Mouse (Mus musculus) heart, embryonic 15.5 days (tissue): Measurements from ENCODE around the gene Trim63. TPM values are rescaled to one million over a fixed set of nuclear protein-coding genes. Genes with fewer than 3 reads are reported as not detected.

Experiments
- ATAC-seq: fragments of 200-750 bp; cut with Nextera tagmentation; replicated peaks from 2 replicates; pipeline ENCODE4 v1.8.0; 2017; ENCODE audit warnings: low read depth, moderate TSS enrichment; ENCODE audit not compliant: insufficient number of reproducible peaks, insufficient read depth, low FRiP score
- H3K27ac ChIP-seq: fragments of 300-500 bp; sonication (generic); 2 replicates; pipeline ENCODE4 v1.5.1; 2015; ENCODE audit warnings: mild to moderate bottlenecking, inconsistent platforms
- H3K27me3 ChIP-seq: fragments of 300-500 bp; sonication (generic); 2 replicates; pipeline ENCODE4 v1.6.1; 2015; ENCODE audit warnings: inconsistent platforms
- H3K36me3 ChIP-seq: fragments of 300-500 bp; sonication (generic); 2 replicates; pipeline ENCODE4 v1.6.1; 2015; ENCODE audit warnings: mild to moderate bottlenecking, inconsistent platforms
- H3K4me1 ChIP-seq: fragments of 300-500 bp; sonication (generic); replicated peaks from 2 replicates; pipeline ENCODE4 v1.6.1; 2015; ENCODE audit warnings: inconsistent platforms
- H3K4me2 ChIP-seq: fragments of 300-500 bp; sonication (generic); 2 replicates; pipeline ENCODE4 v1.6.1; 2015; ENCODE audit warnings: inconsistent platforms, mild to moderate bottlenecking, moderate library complexity
- H3K4me3 ChIP-seq: fragments of 300-500 bp; sonication (generic); 2 replicates; pipeline ENCODE4 v1.5.1; 2015; ENCODE audit warnings: mild to moderate bottlenecking, inconsistent platforms
- H3K9ac ChIP-seq: fragments of 300-500 bp; sonication (generic); 2 replicates; pipeline ENCODE4 v1.6.1; 2015; ENCODE audit warnings: mild to moderate bottlenecking, inconsistent platforms
- H3K9me3 ChIP-seq: fragments of 300-500 bp; sonication (generic); replicated peaks from 2 replicates; pipeline ENCODE4 v1.6.1; 2016; ENCODE audit warnings: inconsistent platforms
- WGBS: fragments of 180-500 bp; shearing (Covaris S2); methylation state at CpG from one replicate; pipeline ENCODE4 v1.1.7; 2015; ENCODE audit warnings: mixed read lengths; 5-methylcytosine and 5-hydroxymethylcytosine counted together
- polyA plus RNA-seq: library from polyadenylated mRNA; unstranded; fragments of >200 nt; fragmentation: Nextera tagmentation; extraction: Ambion mirVana; gene quantifications from 2 replicates; pipeline ENCODE4 v1.2.1, GENCODE M21; 2015

The Trim63 gene
- polyA plus RNA-seq, 1 experiment from 2014 or later = 156 TPM

DNA sequence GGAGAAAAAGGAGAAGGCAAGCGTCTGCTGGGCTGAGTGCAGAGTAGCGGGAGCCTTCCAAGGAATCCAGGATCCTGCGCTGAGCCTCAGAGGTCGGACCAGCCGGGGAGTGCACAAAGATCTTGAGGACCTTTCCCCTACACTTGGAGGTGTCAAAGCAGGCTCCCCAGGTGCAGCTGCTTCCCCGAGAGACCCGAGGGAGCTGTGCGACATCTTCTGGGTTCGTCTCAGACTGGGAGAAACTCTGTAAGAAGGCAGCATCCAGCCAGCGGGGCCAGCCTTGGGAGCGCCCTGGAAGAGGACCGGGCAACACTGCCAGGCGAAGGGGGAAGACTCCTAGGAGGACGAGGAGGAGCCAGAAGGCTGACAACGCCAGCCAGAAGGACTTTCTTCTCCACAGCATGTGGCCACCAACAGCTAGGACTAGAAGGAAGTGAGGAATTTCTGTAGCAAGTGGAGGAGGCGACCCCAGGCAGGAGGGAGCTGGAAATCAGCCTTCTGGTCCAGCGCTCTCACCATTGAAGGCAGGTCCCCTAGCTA lies 56.5 kb downstream of the Trim63 start:
- H3K4me2 ChIP-seq = peak overlapping the region; percentile 92
- WGBS = under 1% methylated on average over 17 of the region's 17 CpGs
- ATAC-seq = no peak
- H3K36me3 ChIP-seq = no peaks in the 10 kb centered on the region
- H3K27ac ChIP-seq = no peak overlapping the region
- H3K9ac ChIP-seq = peak overlapping the region; percentile 36; the same call in 1 of the 2 replicates
- H3K9me3 ChIP-seq = no peaks in the 10 kb centered on the region
- peaks cover 25% of the 10 kb centered on the region for H3K4me1 ChIP-seq
- H3K4me3 ChIP-seq = peak overlapping the region; percentile 61
- peaks cover 32% of the 10 kb centered on the region for H3K27me3 ChIP-seq

DNA sequence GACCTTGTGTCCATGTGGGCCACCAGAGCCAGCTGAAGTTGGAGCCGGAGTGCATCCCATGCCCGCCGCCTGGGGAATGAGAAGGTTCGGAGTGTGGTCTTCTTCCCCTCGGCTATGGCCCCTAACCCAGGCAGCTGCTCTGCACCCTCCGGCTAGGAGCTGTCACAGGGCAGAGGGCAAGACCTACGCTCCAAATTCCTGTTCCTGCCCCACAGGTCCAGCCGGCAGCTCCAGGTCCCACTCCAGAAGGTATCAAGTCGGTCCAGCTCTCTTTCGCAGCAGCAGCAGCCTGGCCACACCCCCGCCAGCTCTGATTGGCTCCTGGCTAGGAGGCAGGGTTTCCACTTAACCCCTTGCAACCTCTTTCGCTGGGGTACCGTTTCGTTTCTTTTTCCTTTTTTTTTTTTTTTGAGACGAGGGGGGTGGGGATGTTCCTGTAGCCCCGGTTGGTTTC lies 57.4 kb downstream of the Trim63 start:
- WGBS = 2% methylated on average over 16 of the region's 16 CpGs
- no peaks in the 10 kb centered on the region for H3K36me3 ChIP-seq
- peak overlapping the region; percentile 61 for H3K4me3 ChIP-seq
- peaks cover 25% of the 10 kb centered on the region for H3K4me1 ChIP-seq
- H3K27me3 ChIP-seq = peaks cover 32% of the 10 kb centered on the region
- ATAC-seq = peak; percentile 54
- H3K9me3 ChIP-seq = no peaks in the 10 kb centered on the region
- H3K27ac ChIP-seq = peak overlapping the region; percentile 26; the same call in 1 of the 2 replicates
- peak overlapping the region; percentile 92 for H3K4me2 ChIP-seq
- peak overlapping the region; percentile 36; the same call in 1 of the 2 replicates for H3K9ac ChIP-seq

DNA sequence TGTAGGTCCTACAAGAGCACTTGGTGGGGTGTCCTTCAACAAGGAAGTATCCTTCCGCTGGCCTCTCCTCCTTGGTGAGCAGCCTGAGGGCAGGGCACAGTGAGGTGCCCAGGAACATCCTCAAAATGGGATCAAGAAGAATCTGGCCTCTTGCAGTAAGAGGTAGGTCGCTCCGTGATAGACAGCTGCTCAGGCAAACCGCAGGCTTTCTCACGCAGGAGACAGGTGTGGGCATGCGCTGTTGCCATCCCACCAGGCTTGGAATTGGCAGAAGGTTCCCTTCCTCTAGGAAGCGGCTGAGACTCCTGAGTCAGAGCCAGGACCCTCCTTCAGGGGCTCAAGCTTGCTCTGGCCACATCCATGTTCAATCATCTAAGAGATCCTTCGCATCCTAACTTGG lies 58.4 kb downstream of the Trim63 start:
- 86% methylated on average over 8 of the region's 8 CpGs for WGBS
- Histone ChIP-seq H3K4me2 (no peak overlapping the region), H3K27ac (no peak overlapping the region)

DNA sequence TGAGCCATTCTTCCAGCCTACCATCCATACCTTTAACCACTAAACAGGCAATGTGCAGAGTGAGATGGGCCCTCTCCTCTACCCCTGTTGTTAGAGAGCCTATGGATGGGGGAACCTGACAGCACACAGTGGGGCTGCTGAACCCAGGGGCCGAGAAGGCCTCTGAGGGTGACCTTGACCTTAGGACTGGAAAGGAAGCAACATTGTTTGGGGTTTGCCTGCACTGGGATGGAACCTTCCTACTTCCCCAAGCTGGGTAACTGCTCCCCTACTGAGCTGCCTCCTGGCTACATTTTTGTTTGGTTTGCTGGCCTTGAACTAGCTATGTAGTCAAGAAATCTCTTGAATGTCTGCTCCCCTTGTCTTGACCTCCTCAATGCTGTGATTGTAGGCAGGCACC lies 59.4 kb downstream of the Trim63 start:
- Histone ChIP-seq H3K36me3 (no peaks in the 10 kb centered on the region), H3K27me3 (peaks cover 28% of the 10 kb centered on the region), H3K4me3 (no peak overlapping the region), H3K27ac (no peak overlapping the region), H3K4me2 (no peak overlapping the region), H3K9ac (no peak overlapping the region), H3K4me1 (peaks cover 35% of the 10 kb centered on the region), H3K9me3 (no peaks in the 10 kb centered on the region)
- no peak for ATAC-seq
- 58% methylated on average over 1 of the region's 1 CpGs for WGBS

More for the DNA sequence above, 58.4 kb downstream of the Trim63 start:
- no peak overlapping the region for H3K9ac ChIP-seq
- H3K9me3 ChIP-seq = no peaks in the 10 kb centered on the region
- no peaks in the 10 kb centered on the region for H3K36me3 ChIP-seq
- no peak for ATAC-seq
- H3K4me3 ChIP-seq = no peak overlapping the region
- H3K27me3 ChIP-seq = peaks cover 31% of the 10 kb centered on the region
- peaks cover 28% of the 10 kb centered on the region for H3K4me1 ChIP-seq

DNA sequence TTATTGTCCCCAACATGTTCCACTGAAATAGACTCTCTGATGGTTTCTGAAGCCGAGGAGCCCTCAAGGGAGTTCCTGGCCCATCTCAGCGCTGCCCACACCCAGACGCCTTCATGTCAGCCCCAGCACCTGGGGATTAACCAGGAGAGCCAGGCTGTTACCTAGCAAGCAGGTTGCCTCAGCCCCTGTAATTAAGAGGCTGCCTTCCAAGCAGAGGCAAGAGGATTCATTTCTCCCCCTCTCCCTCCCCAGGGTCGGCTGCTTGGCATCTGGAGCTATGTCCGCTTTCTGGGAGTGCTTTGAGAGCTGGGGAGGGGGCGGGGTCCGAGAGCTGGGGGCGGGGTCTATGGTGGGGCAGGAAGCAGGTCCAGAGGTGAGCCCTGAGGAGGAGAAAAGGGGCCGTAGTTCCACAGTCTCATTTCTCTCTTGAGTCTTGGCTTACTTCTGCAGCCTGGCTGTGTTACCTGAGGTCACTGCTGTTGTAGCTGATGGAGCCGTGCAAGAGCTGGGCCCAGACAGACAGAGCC lies 63.2 kb downstream of the Trim63 start:
- Histone ChIP-seq H3K4me1 (peaks cover 12% of the 10 kb centered on the region; the same call in 1 of the 2 replicates), H3K4me2 (no peak overlapping the region), H3K27ac (no peak overlapping the region), H3K9ac (no peak overlapping the region), H3K4me3 (no peak overlapping the region), H3K36me3 (no peaks in the 10 kb centered on the region), H3K27me3 (peaks cover 2% of the 10 kb centered on the region; the same call in 1 of the 2 replicates), H3K9me3 (no peaks in the 10 kb centered on the region)
- no peak for ATAC-seq
- 35% methylated on average over 10 of the region's 10 CpGs for WGBS

Other genes starting within 250 kb of the Trim63 start
- 11.6 and 23.8 TPM in 2 replicates for gene Cd52, start 220.0 kb upstream of the Trim63 start, polyA plus RNA-seq
- 1.8 and 3.9 TPM in 2 replicates for gene Ubxn11, start 212.6 kb upstream of the Trim63 start, polyA plus RNA-seq
- gene Sh3bgrl3, start 186.3 kb upstream of the Trim63 start, polyA plus RNA-seq = 174 and 239 TPM in 2 replicates
- gene Cep85, start 128.0 kb upstream of the Trim63 start, polyA plus RNA-seq = 38.2 and 42.0 TPM in 2 replicates
- not detected in 2 replicates for gene Gm7534, start 112.1 kb upstream of the Trim63 start, polyA plus RNA-seq
- 0.09 TPM in 1 of 2 replicates, not detected in the other for gene Catsper4, start 87.7 kb upstream of the Trim63 start, polyA plus RNA-seq
- 1.2 and 2.4 TPM in 2 replicates for gene Cnksr1, start 76.7 kb upstream of the Trim63 start, polyA plus RNA-seq
- gene E130218I03Rik, start 71.5 kb upstream of the Trim63 start, polyA plus RNA-seq = 0.26 and 0.30 TPM in 2 replicates
- gene Zfp593, start 69.5 kb upstream of the Trim63 start, polyA plus RNA-seq = 7.4 and 9.1 TPM in 2 replicates
- gene Gm30191, start 68.2 kb upstream of the Trim63 start, polyA plus RNA-seq = not detected in 2 replicates
- 5.0 and 5.1 TPM in 2 replicates for gene Grrp1, start 61.0 kb upstream of the Trim63 start, polyA plus RNA-seq
- 11.3 and 14.3 TPM in 2 replicates for gene Pdik1l, start 27.2 kb upstream of the Trim63 start, polyA plus RNA-seq
- 0.18 and 0.21 TPM in 2 replicates for gene Slc30a2, start 28.1 kb downstream of the Trim63 start, polyA plus RNA-seq
- gene Extl1, start 68.7 kb downstream of the Trim63 start, polyA plus RNA-seq = 2.3 and 2.9 TPM in 2 replicates
- gene Pafah2, start 81.2 kb downstream of the Trim63 start, polyA plus RNA-seq = 10.3 and 10.6 TPM in 2 replicates
- gene Stmn1, start 153.2 kb downstream of the Trim63 start, polyA plus RNA-seq = 947 and 956 TPM in 2 replicates
- 11.7 and 11.9 TPM in 2 replicates for gene Paqr7, start 181.6 kb downstream of the Trim63 start, polyA plus RNA-seq
- 7.3 and 7.9 TPM in 2 replicates for gene Aunip, start 195.9 kb downstream of the Trim63 start, polyA plus RNA-seq
- 147 and 152 TPM in 2 replicates for gene Mtfr1l, start 220.3 kb downstream of the Trim63 start, polyA plus RNA-seq
- gene Selenon, start 237.0 kb downstream of the Trim63 start, polyA plus RNA-seq = 30.8 and 42.0 TPM in 2 replicates